Mouse (Mus musculus) layer of hippocampus, postnatal 10 days (tissue): Measurements from ENCODE around the gene Ttc16. TPM values are rescaled to one million over a fixed set of nuclear protein-coding genes. Genes with fewer than 3 reads are reported as not detected.
A peak's percentile ranks its signal among the peaks of the same experiment; 100 is the strongest.

Experiments
- DNase-seq, 2 experiments: peaks; one replicate each; pipeline ENCODE4 v3.0.0; 2021; ENCODE audit warnings: low spot score in 2 of 2
- total RNA-seq, 2 experiments: library from RNA; stranded (reverse); gene quantifications; 2 replicates each; pipeline ENCODE4 v1.2.3; 2021

Ttc16 gene
- total RNA-seq, 2 experiments from 2014 or later, result 0.71 to 0.94 TPM

GRCm38 (mm10) chr2:32749082-32749481 is 26.4 kb downstream of the Ttc16 start:
- no peak for DNase-seq

DNA sequence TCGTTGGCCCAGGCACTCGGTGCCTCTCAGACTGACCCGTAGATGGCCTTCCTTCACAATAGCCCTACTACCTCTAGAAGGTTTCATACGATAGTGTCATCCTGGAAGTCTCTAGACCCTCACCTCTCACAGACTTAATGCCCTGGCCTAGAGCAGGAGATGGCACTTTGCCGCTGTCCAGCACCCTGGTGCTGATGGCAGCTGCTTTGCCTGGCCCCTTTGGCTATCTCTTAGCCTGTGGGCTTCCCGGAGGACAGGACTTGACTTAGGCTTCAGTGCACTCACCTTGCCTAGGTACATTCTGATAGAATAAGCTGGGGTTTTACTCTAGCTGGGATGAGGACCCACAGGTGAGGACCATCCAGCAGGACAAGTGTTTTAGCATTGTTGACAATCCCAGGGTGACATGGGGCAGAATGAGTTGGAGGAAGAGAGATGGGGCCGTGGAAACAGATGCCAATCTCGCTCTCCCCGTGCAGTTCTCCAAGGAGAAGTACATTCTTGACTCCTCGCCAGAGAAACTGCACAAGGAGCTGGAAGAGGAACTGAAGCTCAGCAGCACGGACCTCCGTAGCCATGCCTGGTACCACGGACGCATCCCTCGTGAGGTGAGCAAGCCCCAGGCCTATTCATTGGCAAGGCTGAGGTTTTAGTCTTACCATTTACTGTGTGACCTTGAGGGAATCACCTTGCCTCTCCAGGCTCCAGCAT is 31.0 kb downstream of the Ttc16 start:
- DNase-seq, result no peak

- DNase-seq, result peak; percentile 77 to 85
These were observed 33.3 kb downstream of the Ttc16 start for GRCm38 (mm10) chr2:32742173-32742531.

DNA sequence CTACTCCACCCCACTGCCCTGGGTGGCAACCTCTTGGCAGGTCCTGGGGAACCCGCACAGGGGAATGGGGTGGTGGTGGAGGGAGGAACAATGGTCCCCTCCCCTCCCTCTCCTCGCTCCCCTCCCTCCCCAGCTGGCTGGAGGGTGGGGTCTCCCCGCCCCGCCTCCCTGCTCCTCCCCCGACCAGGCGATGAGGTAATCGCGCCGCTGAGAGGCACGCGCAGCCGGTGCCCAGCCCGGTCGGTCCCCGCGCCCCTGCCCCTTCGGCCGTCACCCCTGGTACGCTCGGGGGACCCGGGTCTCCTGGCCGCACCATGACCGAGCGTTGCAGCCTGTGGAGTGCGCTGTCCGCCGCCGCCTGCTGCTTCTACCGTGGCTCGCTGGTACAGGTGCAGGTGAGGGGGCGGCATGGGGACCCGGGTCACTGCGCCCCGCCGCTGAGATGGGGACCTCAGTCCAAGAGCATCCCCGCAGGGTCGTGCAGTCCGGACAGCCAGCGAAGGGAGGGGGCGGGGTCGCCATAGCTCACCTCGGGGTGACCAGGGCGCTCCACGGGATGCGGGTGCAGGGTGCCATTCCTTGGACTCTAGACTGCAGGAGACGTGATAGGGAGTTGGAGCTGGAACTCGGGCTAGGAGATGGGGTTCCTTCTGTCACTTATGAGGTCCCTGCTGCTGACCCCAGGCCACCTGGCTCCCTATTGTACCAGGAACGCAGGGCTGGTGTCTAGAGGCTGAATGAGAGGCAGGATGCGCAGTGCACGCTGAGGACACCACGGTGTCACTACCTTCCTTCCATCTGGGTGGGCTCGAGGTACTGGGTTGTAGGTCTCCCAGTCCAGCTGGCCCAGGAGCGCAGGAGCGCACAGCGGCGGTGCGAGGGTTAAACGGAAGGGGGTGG is 33.9 kb downstream of the Ttc16 start:
- DNase-seq, result peak; percentile 63 to 77

- DNase-seq, result no peak
These were observed 34.5 kb downstream of the Ttc16 start, which contains the start of gene 6330409D20Rik for GRCm38 (mm10) chr2:32740916-32741272. Gene 6330409D20Rik (minus strand): TSS chr2:32741016.

DNA sequence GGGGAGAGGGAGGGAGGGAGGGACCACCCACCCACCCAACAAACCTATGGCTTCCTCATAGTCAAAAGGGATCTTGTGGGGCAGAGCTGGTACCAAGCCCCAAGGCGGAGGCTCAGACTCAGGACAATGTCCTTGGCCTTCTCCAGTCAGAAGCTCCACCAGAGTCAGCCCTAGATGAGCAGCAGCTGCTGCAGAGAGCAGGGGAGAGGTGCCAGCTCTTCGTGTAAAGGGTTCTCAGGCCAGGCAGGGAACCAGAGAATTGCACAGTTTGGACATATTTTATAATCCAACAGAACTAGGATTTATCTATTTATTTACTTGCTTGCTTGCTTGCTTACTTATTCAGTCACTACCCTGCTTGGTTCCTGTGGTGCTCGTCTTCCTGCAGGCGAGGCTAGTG is 36.1 kb downstream of the Ttc16 start:
- no peak for DNase-seq

- no peak for DNase-seq
These were observed 38.4 kb downstream of the Ttc16 start for GRCm38 (mm10) chr2:32737008-32737407.

GRCm38 (mm10) chr2:32736306-32736829 is 39.1 kb downstream of the Ttc16 start:
- DNase-seq, result no peak

GRCm38 (mm10) chr2:32734933-32735332 is 40.5 kb downstream of the Ttc16 start:
- DNase-seq, result no peak

DNA sequence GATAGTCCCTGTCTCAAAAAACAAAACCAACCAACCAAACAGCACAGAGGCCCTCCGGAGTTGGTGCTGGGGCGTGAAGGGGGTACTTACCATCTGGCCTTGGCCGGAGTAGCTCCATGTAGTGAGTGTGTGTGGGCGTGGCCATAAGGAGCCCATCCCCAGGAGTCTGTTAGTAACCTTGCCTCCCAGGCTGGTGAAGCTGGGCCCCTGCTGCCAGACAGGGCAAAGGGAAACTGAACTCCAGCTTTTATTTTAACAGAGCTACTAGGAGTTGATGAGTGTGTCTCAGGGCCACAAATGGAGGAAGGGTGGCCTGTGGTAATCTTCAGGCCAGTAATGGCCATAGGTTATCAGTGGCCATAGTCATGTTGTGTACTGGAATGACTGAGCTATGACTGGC is 41.0 kb downstream of the Ttc16 start:
- DNase-seq, result no peak

DNA sequence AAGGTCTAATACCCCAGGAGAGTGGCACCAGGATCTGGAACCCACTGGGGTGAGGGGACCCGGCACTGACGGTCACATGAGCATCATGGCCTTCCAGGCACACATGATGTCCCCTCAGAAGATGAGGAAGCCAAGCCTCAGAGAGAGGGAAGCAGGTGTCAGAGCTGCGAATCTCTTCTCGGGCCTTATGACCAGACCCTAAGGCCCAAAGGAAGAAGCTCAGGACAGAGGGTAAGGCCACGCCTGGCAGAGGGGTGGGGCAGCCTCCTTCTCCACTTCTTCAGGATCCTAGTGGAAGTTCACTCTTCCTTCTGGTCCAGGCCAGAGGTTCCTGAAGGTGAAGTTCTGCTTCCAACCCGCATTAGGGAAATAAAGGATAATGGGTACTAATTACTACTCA is 42.7 kb downstream of the Ttc16 start:
- no peak for DNase-seq

GRCm38 (mm10) chr2:32731911-32732310 is 43.5 kb downstream of the Ttc16 start:
- no peak for DNase-seq

DNA sequence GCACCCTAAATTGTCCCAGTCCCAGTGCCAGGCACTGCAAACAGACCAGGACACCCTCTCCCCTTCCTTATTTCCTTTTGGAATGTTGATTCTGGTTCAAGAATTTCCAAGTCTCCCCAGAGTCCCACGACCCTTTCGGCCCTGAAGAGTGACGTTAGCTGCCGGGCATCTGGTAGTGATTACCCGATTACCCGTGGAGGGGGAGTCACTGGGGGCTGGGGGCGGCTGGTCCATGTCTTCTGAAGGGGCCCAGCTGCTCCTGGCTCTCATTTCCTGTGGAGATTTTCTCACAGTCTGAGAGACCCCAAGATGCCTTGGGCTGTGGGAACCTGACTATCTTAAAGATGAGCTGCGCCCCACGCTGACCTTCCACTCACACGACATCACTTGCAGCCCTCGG is 44.6 kb downstream of the Ttc16 start:
- no peak for DNase-seq

DNA sequence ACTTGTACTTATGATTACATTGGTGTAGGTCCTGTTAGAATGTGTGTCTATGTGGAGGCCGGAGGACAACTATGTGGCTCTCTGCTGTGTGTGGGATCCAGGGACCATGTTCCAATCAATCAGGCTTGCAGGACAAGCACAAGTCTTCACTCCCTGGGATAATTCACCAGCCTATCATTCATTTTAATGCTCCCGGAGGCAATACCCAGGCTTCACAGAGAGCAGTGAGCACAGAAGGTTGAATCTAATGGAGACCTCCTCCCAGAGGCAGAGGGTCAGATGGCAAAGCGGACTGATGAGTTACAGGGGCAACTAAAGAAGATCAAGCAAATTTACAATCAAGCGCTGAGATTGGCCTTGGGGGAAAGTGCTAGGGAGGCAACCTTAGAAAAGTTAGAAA is 45.9 kb downstream of the Ttc16 start:
- no peak for DNase-seq

DNA sequence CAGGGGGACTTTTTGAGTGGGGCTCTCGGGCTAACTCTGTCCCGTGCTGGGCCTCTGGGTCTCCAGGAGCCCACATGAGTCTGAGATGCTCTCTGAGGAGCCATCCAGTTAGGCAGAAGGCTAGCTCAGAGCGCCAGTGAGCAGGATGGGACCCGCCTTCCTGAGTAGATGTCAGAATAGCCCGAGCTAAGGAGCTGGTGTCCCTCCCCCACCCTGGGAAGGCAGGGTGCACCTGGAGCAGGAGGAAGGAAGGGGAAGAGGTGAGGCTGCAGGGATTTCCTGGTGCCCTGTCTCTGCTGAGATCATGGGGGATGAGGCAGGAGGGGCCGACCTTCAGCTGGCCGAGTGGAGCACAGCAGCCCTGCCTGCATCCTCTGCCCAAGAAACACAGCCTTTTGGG is 47.0 kb downstream of the Ttc16 start:
- DNase-seq, result no peak

DNA sequence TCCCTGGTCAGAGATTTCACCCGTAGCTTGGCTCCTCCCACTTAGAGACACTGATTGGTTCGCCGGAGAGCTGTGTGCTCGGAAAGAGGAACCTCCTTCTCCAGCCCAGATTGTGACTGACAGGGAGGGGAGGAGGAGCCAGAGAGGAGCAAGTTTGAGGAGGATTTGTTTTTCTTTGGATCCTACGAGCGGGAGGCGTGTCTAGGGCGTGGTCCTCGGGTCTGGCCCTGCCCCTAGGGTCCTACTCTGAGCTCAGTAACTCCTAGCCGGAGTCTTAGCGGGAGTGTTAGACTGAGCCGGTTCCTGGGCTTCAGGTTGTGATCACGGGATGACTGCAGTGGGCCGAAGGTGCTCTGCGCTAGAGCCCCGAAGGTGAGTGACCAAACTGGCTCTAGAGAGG is 48.0 kb downstream of the Ttc16 start:
- peak; percentile 77 to 81 for DNase-seq

GRCm38 (mm10) chr2:32724832-32725790 is 50.3 kb downstream of the Ttc16 start:
- no peak for DNase-seq

DNA sequence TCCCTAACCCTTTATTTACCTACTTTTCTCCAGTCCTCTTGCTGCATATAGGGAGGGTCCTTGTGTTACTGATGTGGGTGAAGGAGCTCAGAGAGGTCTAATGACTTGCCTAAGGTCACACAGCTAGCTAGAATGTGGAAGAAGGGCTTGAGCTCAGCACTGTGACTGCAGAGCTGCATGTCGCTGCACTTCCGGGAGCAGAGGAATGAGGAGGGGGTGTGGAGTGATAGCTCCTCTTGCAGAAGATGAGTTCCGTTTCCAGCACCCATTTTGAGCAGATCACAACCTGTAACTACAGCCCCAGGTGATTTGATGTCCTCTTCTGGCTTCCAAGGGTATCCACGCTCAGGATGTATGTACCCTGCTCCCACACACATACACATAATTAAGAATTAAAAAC is 51.3 kb downstream of the Ttc16 start:
- DNase-seq, result no peak

DNA sequence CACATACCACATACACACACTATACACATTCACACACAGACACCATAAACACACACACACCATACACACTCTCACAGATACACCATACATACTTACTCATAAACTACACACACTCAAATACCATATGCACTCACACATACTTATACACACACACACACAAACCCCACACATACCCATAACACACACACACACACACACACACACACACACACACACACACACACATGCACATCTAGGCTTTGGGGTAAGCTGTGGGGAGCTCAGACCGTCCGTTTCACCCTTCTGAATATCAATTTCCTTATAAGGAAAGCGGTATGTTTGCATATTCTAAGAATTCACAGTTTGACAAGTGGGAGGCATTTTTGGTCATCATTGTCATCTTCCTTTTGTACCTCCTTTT is 52.9 kb downstream of the Ttc16 start:
- no peak for DNase-seq

DNA sequence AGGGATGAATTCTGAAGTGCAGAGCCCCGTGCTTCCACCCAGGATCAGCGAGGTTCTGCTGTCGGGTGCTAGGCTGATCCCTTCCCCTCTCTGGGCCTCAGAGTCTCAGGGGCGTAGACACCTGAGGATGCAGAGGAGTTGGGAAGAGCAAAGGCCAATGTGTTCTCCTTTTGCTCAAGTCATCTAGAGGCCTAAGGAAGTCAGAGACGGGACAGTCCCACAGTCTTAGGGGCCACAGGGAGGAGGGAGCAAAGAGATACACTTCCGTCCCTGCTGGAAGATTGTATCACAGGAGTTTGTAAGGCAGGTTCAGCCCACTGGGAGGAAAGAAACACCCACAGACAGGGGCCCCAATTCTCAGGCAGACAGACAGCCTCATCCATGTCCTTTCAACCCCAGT is 53.4 kb downstream of the Ttc16 start:
- no peak for DNase-seq

- peak in 1 of 2 experiments; percentile 53 for DNase-seq
These were observed 54.7 kb downstream of the Ttc16 start, which contains the start of gene Sh2d3c for GRCm38 (mm10) chr2:32720681-32721229. Gene Sh2d3c (plus strand): TSS chr2:32721055.
